Mouse (Mus musculus) frontal cortex, postnatal 10 days (tissue): ENCODE data around the gene Mef2c.

Experiments
- DNase-seq, 2 experiments: peaks; one replicate each; pipeline ENCODE4 v3.0.0; 2022; ENCODE audit warnings: low spot score in 2 of 2, mixed read lengths in 1 of 2

Gene Mef2c

GRCm38 (mm10) chr13:83524902-83525715, 21.3 kb downstream of the Mef2c start:
- no peak for DNase-seq

DNA sequence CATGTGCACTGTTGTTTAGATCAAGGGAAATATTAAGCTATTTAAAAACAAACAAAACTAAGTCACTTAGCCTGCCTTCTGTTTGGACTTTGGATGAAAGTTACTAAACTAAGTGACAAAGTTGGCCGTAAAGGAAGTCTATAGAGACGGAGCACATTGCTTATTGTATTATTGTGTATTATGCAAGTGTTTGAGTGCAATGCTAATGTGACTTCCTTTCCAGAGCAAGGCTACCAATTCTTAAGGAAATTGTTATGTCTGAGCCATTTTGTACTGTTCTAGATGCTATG, 21.8 kb downstream of the Mef2c start:
- DNase-seq = no peak

GRCm38 (mm10) chr13:83526066-83526465, 22.2 kb downstream of the Mef2c start:
- no peak for DNase-seq

DNA sequence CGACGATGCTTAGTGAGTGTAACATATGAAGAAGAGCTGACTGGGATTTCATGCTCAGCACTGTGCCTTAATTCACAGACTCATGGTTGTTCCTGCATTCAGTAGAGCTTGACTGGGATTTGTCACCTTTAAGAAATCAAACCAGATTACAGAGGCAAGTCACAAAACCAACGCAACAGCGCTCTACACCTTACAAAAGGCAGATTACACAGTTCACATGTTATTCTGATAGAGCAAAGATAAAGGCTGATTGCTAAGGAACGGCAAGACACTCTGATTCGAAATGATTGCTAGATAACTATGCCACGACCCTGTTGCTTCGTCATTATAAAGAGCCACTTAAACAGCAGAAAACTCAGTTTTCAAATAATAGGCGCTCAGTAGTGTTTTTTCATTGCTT, 24.1 kb downstream of the Mef2c start:
- DNase-seq = no peak

GRCm38 (mm10) chr13:83529729-83530314, 26.0 kb downstream of the Mef2c start:
- DNase-seq = no peak

DNA sequence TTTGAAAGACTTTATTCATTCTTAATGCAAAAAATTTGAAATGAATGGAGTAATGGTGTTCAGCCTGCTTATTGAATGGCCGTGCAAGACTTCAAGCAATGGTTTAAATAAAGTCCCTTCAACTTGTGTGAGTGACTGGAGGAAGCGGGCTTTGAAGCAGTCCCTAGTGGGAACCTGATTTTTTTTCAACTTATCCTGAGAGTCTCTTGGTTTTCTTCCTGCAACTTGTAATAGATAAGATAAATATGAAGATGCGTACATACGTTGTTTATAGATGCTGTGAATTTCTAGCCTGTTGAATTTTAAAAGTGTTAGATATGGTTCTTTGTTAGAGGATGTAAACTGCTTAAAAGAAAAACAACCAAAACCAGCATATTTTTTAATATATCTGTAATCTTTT, 27.1 kb downstream of the Mef2c start:
- DNase-seq = no peak

- no peak for DNase-seq
Observed at GRCm38 (mm10) chr13:83531968-83532591, 28.2 kb downstream of the Mef2c start.

- no peak for DNase-seq
Observed at GRCm38 (mm10) chr13:83536361-83536760, 32.5 kb downstream of the Mef2c start.

DNA sequence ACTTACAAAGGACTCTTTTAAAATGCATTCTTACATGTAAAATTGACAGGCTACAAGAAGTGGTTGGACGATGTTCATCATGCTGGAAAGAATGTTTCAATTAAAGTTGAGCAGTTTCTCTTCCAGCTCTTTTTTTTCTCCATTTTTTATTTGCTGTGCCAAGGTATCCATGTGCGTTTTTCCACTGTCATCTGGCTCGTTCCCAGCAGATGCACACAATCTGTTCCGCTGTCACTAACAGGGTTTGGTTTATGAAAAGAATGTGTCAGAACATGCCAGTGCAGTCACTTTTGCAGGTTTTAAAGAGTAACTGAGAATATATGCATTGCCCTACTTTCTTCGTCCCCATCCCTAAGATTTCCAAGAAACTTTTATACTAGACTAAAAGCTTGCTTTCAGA, 33.3 kb downstream of the Mef2c start:
- no peak for DNase-seq

DNA sequence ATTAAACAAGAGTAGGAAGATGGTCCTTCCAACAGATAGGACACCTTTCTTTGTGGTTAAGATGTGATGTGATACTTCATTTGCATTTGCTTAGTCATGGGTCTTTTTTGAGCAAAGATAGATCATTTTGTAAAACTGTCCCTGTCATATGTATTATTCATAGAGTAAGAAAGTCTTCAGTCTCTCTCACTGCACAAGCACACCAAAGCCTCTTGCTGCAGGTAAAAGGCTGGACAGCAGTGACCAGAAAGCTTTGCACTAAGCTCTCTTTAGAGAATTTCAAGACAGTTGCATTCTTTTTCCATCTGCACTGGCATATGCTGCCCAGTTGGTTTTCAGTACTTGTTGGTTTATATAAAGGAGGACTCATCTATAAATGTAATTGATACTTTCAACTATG, 36.1 kb downstream of the Mef2c start:
- no peak for DNase-seq

DNA sequence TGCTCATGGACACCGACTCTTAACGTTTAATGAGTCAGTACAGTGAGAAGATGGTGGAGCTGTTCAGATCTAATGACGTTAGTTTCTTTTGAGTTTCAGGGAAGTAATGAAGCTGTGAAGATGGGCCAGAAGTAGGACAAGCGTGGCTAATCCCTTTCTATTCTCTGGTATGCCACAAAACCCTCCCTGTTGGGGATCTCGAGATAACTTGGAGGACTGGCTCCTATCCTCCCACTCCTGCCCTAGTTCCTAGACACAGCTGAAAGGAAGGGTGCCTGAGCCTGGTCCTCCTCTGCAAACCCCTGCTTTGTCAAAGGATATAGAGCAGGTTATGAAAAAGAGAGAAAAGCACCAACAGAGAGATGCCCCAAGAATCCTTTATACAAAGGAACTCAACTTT, 38.8 kb downstream of the Mef2c start:
- no peak for DNase-seq

- DNase-seq = no peak
Observed at GRCm38 (mm10) chr13:83544707-83545106, 40.9 kb downstream of the Mef2c start.

DNA sequence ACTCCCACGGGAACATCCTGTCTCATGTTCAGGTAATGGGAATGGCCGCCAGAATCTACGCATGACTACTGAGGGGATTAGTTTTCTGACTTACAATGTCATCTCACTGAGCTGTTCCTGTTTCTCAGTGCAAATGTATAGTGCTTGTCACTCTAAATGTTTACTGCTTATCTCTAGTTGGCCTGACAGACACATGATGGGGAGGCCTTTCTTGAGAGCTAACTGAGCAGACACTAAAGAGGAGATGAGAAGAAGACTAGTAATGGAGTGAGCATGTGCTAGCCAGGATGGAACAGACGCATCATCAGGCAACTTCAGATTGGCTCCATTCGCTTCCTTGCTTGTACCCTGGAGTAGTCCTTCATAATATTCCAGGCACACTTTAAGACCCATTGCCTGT, 43.0 kb downstream of the Mef2c start:
- no peak for DNase-seq

- DNase-seq = no peak
Observed at GRCm38 (mm10) chr13:83551259-83551658, 47.4 kb downstream of the Mef2c start.

DNA sequence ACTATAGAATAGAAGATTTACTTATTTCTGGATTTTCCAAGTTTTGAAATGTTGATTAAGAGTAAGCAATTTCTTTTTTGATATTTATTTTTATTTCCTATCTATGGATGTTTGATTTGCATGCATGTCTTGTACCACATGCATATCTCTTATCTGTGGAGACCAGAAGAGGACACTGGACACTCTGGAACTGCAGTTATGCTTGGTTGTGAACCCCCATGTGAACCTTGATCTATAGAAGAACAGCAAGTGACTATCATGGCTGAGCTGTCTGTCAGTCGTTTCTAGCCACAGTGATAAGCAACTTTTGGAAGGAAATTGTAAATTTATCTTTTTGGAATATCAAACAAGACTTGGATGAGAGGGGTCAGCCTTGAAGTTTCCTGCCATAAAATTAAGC, 48.2 kb downstream of the Mef2c start:
- DNase-seq = no peak

DNA sequence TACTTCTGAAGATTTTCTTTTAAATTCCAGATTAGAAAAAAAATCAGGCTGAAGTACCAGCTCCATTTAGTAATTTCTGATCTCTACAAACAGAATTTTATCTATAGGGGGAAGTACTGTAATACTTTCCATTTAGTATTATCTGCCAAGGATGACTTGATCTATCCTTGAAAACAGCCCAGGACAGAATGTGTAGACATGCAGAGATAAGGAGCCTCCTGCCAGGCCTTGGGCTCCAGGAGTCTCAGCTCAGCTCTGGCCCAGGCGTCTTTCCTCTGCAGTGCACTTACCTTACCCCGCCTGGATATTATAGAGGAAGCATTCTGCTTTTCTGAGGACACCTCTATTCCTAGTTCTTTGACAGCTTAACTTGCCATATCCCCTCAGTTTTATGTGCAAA, 59.4 kb downstream of the Mef2c start:
- no peak for DNase-seq

DNA sequence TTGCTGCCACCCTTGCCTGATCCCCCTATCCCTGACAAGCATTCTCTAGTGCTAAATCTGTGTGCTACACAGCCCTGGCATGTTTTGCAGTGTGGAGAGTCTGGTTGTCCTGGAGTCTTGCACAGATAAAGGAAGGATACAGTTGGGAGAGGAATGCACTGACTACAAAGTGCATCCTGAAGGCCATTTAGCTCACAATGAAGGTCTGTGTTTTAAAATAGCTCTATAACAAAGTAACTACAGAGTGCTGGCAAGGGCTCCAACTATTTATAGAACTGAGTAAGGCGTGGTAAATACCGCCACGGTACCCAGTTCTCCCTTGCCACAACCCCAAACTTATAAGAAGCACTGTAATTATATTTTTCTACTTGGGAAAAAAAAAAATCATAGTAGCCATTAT, 61.9 kb downstream of the Mef2c start:
- DNase-seq = no peak

GRCm38 (mm10) chr13:83566180-83566579, 62.3 kb downstream of the Mef2c start:
- no peak for DNase-seq

DNA sequence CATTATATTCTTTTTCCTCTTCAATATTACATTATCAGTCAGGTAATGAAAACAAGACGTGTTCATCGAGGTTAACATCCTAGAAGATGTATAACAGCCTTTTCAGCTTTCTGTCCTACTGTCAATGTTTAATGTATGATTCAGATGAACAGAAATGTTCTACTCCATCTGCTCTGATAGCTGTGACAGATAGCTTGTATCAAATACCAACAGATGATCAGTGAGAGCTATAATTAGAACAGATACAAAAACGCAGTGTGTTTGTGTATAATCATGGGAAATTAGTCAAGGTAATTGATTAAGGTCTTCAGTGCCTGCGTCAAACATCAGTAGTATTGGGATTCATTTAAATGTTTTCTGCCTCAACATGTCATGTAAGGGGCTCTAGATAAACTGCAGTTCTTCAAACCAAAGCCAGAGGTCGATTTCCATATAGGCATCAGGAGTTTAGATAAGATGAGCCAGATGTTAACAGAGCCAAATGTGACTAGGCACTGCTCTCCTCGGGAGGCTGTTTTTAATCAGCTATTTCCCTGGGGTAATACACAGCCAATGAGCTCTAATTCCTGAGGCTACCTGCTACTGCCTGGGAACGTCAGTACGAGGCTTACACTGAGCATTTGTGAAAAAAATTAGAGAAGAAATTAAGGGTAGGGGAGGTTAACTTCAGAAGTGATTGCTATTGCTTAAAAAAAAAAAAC, 63.1 kb downstream of the Mef2c start:
- DNase-seq = no peak

DNA sequence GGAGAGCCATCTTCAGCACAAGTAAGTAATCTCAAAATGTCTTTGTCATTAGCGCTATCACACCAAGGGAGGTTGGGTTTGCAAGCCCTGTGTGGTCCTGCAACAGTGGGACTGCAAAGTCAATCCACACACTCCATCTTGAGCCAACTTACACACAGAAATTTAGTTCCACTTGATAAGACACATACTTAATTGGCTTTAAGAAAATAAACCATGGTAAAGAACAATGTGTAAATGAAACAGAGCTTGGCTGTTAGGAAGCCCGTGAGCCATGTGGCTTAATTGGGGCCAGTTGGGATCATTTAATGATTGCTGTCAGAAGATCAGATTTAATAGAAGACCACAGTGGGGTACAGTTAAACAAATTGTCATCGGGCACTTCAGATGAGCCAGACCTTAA, 63.8 kb downstream of the Mef2c start:
- DNase-seq = no peak

DNA sequence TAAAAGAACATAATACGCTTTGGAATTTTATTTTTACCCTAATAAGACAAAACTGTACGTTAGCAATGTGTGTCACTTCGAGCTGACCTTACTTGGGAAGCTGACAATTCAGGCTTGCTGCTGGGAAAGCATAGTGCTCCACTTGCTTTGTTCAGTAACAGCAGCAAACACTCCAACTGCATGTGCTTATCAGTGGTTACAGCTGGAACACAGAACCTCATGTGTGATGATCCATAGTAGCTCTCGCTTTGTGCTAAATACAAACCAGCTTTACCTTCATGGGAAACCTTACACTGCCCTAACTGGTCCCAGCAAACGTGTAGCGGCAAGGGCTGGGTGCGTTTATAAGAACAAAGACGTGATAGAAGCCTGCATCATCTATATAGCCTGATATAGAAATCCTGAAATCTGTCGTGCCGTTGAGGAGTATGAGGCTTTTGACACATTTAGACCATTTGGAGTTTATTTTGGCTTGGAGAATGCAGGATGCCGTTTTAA, 65.0 kb downstream of the Mef2c start:
- no peak for DNase-seq

- DNase-seq = peak; percentile 33 to 47
Observed at GRCm38 (mm10) chr13:83571973-83572447, 68.2 kb downstream of the Mef2c start.
